Mouse (Mus musculus) erythroblast, embryonic 14.5 days (primary cell): ENCODE data around the gene Abcc2.

Experiments used
- GATA1 ChIP-seq: IDR thresholded peaks from 2 replicates; pipeline ENCODE4 v1.6.1; 2012; ENCODE audit warnings: low read length, inconsistent platforms, mixed read lengths
- TAL1 ChIP-seq: IDR thresholded peaks from 3 replicates; pipeline ENCODE4 v1.6.1; 2012; ENCODE audit warnings: low read length, inconsistent platforms, mixed read lengths

DNA sequence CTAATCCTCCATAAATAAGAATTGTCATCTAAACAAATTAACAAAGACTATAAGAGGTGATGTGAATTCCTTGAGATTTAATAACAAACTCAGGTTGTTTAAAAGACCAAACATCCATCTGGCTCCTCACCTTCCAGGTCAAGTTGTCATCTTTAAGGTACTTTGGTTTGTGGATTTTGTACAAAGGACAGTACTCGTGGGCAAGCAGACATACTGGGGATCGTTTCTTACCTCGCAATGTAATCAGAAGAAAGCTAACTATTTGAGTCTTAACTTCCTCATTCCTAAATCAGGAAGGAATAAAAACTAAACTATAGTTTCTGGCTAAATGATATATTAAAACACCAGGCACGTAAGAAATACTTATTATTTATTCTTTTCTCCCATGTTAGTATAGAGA, 11.4 kb upstream of the Abcc2 start:
- TF ChIP-seq GATA1, result no peak
- TF ChIP-seq TAL1, result no peak
